Mouse (Mus musculus) cerebellum, adult 9-11 months (tissue): Measurements from ENCODE around the gene AF067063.
A peak's percentile ranks its signal among the peaks of the same experiment; 100 is the strongest.
"Not testable (repeated sequence)": the region's sequence is repeated elsewhere in the genome, so short reads cannot be mapped to it uniquely, and the experiment has no call there.

Experiments
- DNase-seq: peaks from one replicate; pipeline ENCODE4 v3.0.0; 2022

AF067063 gene

DNA sequence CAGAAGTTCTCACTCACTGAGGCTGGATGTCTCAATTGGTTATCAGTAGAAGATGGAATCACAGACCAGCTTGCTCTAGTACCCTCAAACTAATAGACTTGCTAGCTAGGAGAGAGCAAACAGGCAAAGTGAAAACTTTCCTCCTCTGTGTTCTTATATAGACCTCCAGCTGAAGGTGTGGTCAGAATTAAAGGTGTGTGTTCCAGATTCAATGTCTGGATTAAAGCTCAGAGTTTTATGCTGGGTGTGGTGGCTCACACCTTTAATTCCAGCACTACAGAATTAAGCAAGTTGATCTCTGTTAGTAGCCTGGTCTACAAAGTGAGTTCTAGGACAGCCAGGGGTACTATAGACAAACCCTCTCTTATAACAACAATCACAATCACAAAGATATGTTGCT is at the start of gene AF067063:
Gene AF067063, minus strand, starts transcription at position 101 of the 400 bp plus-strand sequence.
- not testable (repeated sequence) for DNase-seq

DNA sequence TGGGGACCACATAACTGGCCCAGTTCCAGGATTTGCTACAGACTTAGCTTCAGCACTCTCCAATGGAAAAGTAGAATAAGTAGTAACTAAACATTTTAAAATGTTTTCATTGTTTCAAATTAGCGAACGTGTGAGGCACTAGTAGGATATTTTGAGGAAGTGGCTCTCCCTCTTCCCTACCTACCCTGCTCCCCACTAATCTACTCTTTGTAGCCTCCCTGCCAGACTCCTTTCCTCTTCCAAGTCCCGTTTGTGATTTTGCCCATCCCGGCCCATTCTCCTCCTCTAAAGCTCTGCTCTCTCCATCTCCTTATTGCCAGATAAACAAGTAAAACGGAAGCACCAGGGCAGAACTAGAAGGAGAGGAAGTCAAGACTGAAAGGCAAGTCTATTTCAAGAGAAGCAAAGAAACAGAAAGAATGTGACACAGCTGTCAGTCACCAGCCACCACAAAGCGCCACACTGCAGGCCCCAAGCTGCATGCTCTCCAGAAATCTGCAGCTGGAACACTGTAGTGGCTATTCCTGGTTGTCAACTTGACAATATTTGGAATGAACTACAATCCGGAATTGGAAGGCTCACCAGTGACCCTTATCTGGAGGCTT is 34.5 kb upstream of the AF067063 start:
- not testable (repeated sequence) for DNase-seq

DNA sequence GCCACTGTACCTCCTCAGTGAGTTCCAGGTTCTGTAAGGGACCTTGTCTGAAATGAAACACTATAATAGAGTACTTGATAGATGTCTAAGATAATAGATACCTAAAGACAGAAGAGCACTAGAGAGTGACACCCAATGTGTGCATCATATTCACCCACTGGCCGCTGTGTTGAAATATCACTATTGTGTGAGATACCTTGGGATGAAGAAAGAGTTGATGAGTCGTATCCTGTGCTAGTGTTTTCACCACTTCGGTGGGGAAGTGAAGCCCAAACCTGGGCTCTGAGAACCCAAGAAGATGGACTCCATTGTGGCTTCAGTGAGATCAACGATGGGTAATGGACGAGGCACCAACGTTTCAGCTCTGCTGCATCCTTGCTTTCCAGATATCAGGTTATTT is 32.4 kb upstream of the AF067063 start:
- not testable (repeated sequence) for DNase-seq

DNA sequence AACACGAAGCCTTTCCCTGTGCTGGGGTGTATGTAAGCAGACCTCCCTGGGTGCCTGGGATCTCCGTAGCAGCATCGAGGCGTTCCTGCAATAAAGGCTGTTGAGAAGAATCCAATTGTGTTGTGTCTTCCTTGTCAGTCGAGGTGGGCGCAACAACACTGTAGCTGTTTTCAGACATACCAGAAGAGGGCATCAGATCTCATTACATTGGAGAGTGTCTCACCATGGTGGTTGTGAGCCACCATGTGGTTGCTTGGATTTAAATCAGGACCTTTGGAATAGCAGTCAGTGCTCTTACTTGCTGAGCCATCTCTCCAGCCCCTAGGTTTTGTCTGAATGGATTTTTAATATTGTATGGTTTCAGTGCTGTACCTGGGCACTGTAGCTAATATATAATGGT is 10.0 kb upstream of the AF067063 start:
- DNase-seq, result not testable (repeated sequence)

- DNase-seq, result peak; percentile 68
These were observed 7.8 kb upstream of the AF067063 start for GRCm38 (mm10) chr13:119837719-119838337.

- peak; percentile 54 for DNase-seq
These were observed 6.4 kb upstream of the AF067063 start for GRCm38 (mm10) chr13:119836324-119836811.

DNA sequence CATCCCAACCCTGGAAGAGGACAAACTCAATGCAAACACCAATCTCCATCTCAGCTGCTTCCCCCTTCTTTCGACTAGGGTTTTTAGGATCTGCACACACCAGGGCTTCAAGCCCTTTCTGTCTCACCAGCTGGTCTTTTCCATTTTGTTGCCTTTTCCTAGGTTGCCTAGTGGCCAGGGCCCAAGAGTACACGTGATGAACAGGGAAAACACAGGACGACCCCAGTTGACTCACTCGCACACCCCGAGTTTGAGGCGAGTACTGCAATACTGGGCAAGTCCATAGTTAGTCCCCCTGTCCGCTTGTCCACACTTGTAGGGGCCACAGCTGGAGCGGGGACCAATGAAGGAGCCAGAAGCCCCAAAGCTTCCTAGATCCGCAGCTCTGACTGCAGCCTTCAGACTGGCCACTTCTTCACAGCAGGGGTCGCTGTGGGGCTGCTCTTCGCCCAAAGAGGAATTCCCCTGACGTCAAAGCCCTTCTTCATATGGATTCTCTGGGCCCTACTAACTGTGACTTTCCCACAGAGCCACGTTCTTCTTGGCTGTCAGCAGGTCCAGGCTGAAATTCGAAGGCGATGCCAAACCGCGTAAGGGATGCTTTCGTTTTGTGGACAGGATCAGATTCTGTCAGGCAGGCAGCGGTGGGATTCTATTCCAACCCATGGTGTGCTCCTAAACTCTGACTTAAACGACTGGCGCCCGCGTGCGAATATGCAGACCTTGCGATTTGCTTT is 5.5 kb upstream of the AF067063 start, which contains the start of gene D13Ertd608e:
Gene D13Ertd608e, plus strand, starts transcription at position 687 of the 737 bp plus-strand sequence.
- peak; percentile 16 for DNase-seq

- DNase-seq, result no peak
These were observed 12.3 kb downstream of the AF067063 start for GRCm38 (mm10) chr13:119817579-119818206.

GRCm38 (mm10) chr13:119816798-119817197 is 13.2 kb downstream of the AF067063 start:
- DNase-seq, result no peak

DNA sequence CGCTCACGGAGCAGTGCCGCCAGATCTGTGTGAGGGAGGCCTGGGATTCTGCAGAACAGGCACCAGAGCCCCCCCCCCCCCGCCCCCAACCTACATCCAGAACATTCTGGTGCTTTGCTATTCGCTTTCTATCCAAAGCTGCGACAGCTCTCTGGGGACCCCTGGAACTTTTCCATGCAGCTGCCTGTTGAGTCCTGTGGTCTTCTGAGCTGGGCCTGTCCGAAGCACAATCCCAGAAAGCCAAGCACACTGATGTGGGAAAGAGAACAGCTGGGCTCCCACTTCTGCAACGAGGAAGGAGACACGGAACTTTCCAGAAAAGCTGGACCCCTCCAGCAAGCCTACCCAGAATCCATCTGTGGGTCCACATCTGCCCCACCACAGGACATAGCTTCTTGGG is 20.0 kb downstream of the AF067063 start:
- DNase-seq, result no peak

DNA sequence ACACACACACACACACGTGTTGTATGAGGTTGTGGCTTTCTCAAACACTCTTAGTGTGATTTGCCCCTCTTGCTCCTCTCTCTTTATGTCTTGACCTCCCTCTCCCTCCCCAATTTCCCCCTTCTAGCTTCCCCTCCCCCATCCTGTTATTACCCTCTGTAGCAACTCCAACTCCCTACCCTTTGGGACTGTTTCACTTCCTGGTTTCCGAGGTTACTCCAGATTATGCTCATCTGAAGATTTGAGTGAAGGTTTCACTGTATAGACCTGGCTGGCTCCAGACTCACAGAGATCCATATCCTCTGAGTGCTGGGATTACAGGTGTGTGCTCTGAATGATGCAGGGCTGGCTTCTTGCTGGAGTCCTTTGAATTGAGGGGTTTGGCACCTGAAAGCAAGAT is 21.1 kb downstream of the AF067063 start:
- no peak for DNase-seq

- DNase-seq, result no peak
These were observed 32.4 kb downstream of the AF067063 start for GRCm38 (mm10) chr13:119797656-119798055.

DNA sequence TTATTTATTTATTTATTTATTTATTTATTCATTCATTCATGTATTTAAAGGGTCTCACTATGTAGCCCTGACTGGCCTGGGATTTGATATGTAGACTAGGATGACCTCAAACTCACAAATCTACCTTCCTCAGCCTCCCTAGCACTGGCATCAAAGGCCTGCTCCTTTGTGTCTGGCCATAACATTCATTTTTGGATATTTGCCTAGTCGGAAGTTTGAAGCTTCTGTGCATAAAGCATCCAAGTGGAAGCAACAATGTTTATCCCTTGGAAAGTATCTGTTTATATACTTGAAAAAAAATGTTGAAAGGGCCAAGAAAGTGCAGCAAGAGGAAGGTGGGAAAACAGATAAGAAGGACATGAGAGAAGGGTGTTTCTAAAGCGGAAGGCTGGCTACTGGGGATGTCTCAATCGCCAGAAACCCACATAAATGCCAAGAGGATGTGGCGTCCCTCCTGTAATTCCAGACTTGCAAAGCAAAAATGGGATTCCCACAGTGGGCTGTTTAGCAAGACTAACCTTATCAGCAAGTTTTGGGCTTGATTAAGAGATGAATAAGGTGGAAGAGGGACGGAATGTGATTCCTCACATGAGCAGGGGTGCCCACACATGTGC is 37.1 kb downstream of the AF067063 start:
- no peak for DNase-seq

GRCm38 (mm10) chr13:119791580-119792135 is 38.4 kb downstream of the AF067063 start:
- DNase-seq, result peak; percentile 25

- DNase-seq, result peak; percentile 95
These were observed 39.0 kb downstream of the AF067063 start, which contains the start of gene Zfp131 for GRCm38 (mm10) chr13:119790761-119791579. Zfp131 (minus strand) TSS chr13:119790889.

- peak; percentile 87 for DNase-seq
These were observed 39.9 kb downstream of the AF067063 start for GRCm38 (mm10) chr13:119789851-119790717.

DNA sequence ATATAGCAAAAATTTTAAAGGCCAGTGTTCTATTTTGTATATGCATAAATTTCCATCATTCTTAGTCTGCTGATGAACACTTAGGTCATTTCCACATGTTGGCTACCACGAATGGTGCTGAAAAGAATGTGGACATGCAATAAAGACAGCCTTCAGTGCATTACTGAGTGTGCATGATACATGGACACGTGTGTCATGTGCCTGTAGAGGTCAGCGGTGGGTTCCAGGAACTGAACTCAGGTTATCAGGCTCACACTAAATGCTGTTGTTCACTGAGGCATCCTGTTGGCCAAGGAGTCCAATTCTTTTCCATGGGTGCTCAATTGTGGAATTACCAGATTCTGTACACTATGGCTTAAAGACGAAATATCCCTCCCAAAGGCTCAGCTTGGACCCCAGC is 46.4 kb downstream of the AF067063 start:
- no peak for DNase-seq
